Mouse (Mus musculus) spleen, adult 2 months (tissue): ENCODE data around the gene Gna14.

Experiments
- CTCF ChIP-seq: fragments of 200-500 bp; IDR thresholded peaks from 2 replicates; pipeline ENCODE4 v1.5.1; 2011; ENCODE audit warnings: mild to moderate bottlenecking, inconsistent platforms; ENCODE audit not compliant: insufficient read depth, insufficient read length, insufficient replicate concordance; ENCODE audit errors: extremely low read depth
- POLR2A ChIP-seq: fragments of 200-500 bp; IDR thresholded peaks from 2 replicates; pipeline ENCODE4 v1.6.1; 2011; ENCODE audit warnings: low read depth, low read length, inconsistent platforms

DNA sequence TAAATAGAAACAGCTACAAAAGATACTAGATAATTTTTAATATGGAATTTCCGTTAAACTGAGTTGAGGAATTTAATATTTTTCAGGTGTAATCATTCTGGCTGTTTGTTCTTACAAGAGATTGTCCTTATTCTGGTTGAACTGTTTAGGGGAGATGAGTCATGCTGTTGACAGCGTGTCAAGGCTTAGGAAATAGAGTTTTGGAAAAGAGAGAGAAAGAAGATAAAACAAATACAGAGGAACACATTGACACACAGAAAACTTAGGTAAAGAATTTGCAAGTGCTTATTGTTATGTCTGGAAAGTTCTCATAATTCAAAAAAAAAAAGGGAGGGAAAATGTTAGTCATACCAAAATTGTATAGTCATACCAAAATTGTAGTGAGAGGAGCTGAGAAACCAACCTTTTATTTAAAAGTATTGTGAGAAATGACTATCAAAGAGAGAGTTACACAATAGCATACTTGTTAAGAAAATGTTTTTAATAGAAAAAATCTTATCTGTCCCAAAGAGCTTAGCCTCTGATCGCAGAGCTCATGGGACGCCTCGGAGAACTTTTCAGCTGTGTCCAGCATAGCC lies 17.4 kb upstream of the Gna14 start:
- TF ChIP-seq CTCF = no peak
- no peak for TF ChIP-seq POLR2A
